Mouse (Mus musculus): Measurements from ENCODE around the gene Crtc3.

Gene Crtc3

GRCm38 (mm10) chr7:80685639-80686038 lies 3.0 kb downstream of the Crtc3 start:
- CTCF ChIA-PET, result interaction anchor here (0.7 kb wide), 1 partner anchor 305 kb away, joined by 3 read pairs; no protein-coding TSS in a partner anchor

DNA sequence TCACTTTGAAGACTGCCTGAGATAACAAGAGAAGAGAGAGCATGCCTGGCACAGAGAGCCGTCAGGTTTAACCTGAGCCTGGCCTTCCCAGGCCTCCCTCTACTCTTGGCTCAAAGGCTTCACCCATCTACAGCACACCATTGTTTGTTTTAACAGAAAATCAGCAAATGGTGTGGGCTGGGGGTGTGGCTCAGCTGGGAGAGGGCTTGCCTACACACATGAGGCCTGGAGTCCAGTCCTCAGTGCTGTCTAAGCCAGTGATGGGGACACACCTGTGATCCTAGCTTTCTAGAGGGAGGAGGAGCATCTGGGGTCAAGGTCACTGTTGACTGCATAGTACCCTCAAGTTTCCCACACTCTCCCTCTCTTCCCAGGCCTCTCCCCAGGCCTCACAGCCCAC lies 6.0 kb downstream of the Crtc3 start:
- CTCF ChIA-PET, result interaction anchor here (0.7 kb wide), 1 partner anchor 225 kb away, joined by 12 read pairs; no protein-coding TSS in a partner anchor

- CTCF ChIA-PET, result interaction anchor here (0.7 kb wide), 1 partner anchor 10 kb away, joined by 3 read pairs; no protein-coding TSS in a partner anchor
These were observed 8.3 kb downstream of the Crtc3 start for GRCm38 (mm10) chr7:80680218-80680847.

GRCm38 (mm10) chr7:80672323-80672722 lies 16.4 kb downstream of the Crtc3 start:
- CTCF ChIA-PET, result no interaction called here

- CTCF ChIA-PET, result no interaction called here
These were observed 17.8 kb downstream of the Crtc3 start for GRCm38 (mm10) chr7:80670889-80671288.

DNA sequence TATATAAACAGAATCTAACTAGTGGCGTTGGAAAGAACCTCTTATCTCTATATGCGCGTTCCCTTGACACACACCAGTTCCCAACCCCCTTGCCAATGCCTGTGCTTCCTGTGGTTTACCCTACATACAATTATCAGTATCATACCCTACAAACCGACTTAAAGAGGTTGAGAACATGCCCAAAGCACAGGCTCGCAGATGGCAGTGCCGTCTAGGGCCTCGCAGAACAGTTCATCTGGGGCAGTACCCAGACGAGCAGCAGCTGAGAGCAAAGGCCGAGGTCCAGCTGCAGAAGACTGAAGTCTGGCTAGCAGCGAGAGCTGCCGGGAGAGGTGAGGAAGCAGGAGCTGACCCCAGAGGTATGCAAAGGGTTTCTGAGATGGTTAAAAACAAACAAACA lies 21.5 kb downstream of the Crtc3 start:
- CTCF ChIA-PET, result interaction anchor here (0.5 kb wide), 1 partner anchor 11 kb away, joined by 5 read pairs; no protein-coding TSS in a partner anchor

DNA sequence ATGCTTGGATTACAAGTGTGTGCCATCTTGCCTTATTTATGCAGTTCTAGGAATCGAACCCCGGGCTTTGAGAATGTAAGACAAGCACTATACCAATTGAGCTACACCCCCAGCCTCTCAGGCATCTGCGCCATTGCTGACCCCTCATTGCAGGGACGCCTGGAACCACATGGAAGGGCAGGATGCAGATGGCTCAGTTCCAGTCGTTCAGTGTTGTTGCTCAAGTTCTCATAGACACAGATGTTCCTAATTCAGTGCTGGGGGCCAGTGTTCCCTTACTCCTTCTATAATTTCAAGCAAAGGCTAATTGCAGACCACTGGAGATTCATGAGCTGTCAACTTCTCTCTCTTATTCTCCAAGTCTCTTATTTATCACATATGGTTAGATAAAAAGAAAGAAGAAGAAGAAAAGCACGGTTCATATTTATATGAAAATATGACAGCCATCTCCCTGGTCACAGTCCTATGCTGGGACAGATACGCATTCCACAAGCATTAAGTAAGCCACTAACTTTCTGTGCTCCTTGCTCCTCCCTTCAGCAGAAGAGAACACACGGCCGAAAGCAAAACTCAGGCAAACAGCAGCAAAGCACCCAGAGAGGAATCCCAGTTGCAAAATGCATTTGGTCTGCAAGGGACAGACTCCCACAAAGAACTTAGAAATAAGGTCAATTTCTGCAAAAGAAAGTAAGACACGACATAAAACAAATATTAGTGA lies 22.3 kb downstream of the Crtc3 start:
- CTCF ChIA-PET, result no interaction called here

GRCm38 (mm10) chr7:80661082-80661481 lies 27.6 kb downstream of the Crtc3 start:
- CTCF ChIA-PET, result interaction anchor here (0.5 kb wide), 1 partner anchor 325 kb away, joined by 3 read pairs; no protein-coding TSS in a partner anchor

DNA sequence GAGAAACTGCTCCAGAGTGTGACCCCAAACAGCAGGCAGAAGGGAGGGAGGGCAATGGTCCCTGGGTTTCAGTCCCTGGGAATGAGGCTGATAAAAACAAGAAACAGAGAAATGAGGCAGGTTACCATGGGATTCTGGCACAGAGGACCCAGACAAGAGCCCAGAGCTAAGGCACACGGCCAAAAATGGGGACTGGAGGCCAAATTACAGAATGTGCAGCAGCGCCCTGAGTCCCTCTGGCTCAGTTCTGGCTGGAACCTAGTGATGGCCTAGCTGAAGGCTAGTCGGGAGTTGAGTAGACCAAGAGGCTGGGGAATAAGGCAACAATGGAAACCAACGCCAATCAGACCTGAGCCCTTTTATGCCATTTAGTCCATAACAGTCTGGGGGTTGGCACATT lies 28.1 kb downstream of the Crtc3 start:
- CTCF ChIA-PET, result no interaction called here

DNA sequence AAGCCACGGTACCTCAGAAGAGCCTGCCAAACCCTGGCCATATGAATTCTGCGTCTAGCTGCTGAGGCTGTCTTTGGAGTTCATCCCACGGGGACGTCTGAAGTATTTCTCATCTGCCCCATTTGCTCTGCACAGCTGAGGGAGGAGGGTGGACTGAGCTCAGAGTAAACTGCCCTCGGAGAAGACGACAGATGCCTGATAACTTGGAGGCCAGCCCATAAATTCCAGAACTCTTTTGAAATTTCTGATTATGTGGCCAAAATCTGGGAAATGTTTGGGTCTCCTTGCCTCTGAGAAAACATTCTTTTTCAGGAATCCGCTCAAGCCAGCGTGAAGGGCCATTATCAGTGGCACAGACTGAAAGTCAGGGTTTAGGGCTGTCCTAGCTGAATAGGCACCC lies 30.8 kb downstream of the Crtc3 start:
- CTCF ChIA-PET, result interaction anchor here (1.2 kb wide), 1 partner anchor 21 kb away, joined by 4 read pairs; no protein-coding TSS in a partner anchor

DNA sequence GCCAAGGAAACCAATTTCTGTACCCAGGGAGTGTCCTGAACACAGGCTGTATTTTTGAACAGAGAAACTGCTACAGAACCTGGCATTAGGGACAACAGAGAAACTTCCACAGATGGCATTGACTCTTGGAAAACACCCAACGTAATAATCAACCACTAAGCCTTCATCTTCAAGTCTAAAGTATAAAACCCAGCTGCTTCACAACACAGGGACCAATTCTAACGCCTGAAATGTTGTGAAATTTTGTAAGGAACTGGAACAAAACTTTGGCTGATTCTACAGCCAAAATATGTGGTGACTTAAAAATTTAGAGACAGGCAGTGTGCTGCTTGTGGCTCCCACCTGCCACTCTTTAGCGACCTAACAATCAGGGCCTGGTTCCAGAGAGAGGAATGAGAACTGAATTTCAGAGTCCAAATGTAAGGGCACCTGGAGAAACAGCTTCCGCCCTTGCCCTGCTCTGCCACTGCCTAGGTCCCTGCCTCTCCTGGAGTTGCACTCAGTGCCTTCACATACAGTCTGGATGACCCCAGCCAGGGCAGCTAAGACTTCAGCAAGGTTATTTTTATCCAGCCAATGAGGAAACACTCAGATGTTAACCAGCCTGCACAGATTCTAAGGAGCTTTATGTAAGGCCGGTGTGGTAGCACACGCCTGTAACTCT lies 33.2 kb downstream of the Crtc3 start:
- CTCF ChIA-PET, result interaction anchor here (0.6 kb wide), 1 partner anchor 511 kb away, joined by 4 read pairs; no protein-coding TSS in a partner anchor

DNA sequence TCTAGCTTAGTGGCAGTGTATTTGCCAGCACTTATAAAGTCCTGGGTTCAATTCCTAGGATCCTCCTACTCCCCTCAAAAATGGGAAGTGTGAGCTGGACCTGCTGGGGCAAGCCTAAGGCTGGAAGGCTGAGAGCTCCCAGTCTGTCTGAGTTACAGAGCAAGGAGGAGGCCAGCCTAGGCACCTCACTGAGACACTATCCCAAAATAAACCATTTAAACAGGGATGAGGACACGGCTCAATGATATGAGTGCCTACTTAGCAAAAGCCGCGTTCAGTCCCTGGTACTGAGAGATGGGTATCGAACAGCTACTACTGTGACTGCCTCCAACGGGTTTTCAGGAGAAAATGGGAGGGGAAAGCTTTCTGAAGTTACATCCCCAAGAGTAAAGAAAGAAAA lies 33.8 kb downstream of the Crtc3 start:
- CTCF ChIA-PET, result no interaction called here

DNA sequence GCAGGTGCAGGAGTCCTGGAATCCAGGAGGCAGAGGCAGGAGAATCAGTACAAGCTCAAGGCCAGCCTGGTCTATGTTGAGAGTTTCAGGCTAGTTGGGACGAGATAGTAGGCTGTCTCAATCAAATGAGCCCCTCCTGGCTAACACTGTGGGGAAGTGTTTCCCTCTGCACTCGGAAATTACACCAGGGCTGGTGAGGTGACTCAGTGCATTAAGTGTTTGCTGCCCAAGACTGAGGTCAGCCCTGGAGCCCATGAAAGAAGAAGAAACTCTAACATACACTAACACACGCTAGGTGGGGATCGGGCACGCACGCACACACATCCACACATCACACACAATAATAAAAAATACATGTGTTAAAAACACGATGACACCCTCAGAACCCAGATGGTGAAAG lies 34.3 kb downstream of the Crtc3 start:
- CTCF ChIA-PET, result no interaction called here

GRCm38 (mm10) chr7:80653971-80654370 lies 34.7 kb downstream of the Crtc3 start:
- CTCF ChIA-PET, result interaction anchor here (0.7 kb wide), 1 partner anchor 282 kb away, joined by 3 read pairs; no protein-coding TSS in a partner anchor

DNA sequence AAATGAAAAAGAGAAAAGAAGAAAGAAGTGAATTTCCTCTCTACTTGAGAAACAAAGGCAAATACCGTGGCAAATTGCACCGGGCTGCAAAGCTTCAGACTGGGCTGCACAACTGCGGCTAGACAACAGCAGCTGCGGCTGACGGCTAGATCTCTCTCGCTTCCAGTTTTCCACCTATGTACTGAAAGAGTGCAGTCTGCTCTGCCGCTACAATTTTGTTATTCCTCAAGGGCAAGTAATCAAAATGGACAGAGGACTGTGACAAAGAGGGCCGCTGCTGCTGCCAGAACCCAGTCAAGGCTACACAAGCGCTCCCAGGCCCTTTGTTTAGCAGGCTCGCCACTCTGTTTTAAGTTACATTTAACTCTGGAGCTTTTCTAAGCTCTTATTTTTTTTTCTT lies 35.6 kb downstream of the Crtc3 start:
- CTCF ChIA-PET, result interaction anchor here (0.5 to 0.7 kb wide), 2 partner anchors 140 to 281 kb away, joined by 3 to 10 read pairs; no protein-coding TSS in a partner anchor

DNA sequence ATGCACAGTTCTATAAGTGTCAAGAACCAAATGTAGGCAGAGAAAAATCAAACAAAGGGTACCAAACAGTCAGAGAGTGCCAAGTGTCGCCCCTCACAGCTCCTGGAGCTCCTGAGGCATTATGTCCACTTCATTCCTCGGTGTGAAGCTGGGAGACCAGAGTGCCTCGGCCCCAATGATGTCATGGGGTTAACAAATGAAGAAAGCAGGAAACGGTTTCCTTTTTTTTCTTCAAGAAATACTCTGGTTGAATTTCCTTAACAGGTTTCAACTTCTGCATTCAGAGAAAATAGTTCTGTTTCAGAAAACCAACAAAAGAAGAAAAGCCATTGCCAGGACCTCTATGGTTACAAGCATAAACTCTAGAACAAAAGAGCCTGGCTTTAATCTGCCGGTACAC lies 36.4 kb downstream of the Crtc3 start:
- CTCF ChIA-PET, result no interaction called here

- CTCF ChIA-PET, result interaction anchor here (1.0 kb wide), 1 partner anchor 9 kb away, joined by 3 read pairs; no protein-coding TSS in a partner anchor
These were observed 41.2 kb downstream of the Crtc3 start for GRCm38 (mm10) chr7:80647437-80647871.

- CTCF ChIA-PET, result no interaction called here
These were observed 42.3 kb downstream of the Crtc3 start for GRCm38 (mm10) chr7:80646093-80647025.

DNA sequence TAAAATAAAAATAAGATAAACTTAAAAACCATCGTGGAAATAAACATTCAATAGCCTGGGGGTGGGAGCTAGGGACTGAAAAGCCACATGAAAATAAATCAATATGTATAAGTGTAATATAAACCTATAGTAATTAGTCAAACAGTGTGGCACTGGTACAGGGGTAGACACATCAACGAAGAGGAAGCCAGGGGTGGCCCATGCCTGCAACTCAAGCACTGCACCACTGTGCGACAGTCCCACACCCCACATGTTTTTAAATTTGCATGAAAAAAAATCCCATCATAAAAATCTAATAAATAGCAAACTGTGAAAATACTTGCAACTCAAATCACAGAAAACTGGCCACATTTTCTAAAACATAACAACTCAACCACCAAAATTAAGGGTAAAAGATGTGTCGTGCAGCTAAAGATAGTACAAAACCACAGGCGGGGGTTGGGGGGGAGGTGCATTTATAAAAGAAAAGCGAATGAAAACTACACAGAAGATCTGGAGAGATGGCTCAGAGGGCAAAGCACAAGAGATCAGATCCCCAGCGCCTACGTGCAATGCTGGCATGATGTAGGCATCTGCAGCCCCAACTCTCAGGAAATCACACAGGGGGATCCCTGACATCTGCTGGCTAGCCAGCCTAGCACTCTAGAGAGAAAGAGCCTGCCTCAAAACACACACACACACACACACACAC lies 45.6 kb downstream of the Crtc3 start:
- CTCF ChIA-PET, result no interaction called here

DNA sequence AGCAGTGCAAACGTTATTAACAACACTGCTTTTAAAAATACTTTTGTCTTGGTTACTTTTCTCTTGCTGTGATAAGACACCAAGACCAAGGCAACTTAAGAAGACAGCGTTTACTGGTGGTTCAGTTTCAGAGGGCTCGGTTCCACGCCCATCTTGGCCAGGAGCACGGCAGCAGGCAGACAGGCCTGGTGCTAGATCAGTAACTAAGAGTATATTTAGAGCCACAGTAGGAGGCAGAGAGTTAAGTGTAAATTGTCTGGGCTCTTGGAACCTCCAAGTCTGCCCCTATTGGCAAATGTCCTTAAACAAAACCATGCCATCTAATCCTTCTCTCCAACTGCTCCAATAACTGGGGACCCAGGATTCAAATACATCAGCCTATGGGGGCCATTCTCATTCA lies 46.1 kb downstream of the Crtc3 start:
- CTCF ChIA-PET, result no interaction called here

GRCm38 (mm10) chr7:80641899-80642298 lies 46.8 kb downstream of the Crtc3 start:
- CTCF ChIA-PET, result interaction anchor here (0.7 kb wide), 1 partner anchor 146 kb away, joined by 7 read pairs; no protein-coding TSS in a partner anchor

Measured in spleen, embryonic (tissue).